Mouse (Mus musculus) kidney, embryonic 14.5 days (tissue): ENCODE data around the gene Tmem169. TPM values are rescaled to one million over a fixed set of nuclear protein-coding genes. Genes with fewer than 3 reads are reported as not detected.

ENCODE experiments used
- ATAC-seq: fragments of 200-750 bp; cut with Nextera tagmentation; 2 replicates; pipeline ENCODE4 v1.8.0; 2017; ENCODE audit warnings: moderate number of reproducible peaks, mild to moderate bottlenecking, moderate TSS enrichment, moderate library complexity; ENCODE audit not compliant: low FRiP score, low TSS enrichment
- H3K27ac ChIP-seq: fragments of 300-500 bp; sonication (generic); 2 replicates; pipeline ENCODE4 v1.5.1; 2014; ENCODE audit warnings: low read depth, mild to moderate bottlenecking, low read length, moderate library complexity, mixed read lengths
- H3K27me3 ChIP-seq: fragments of 300-500 bp; sonication (generic); 2 replicates; pipeline ENCODE4 v1.6.1; 2014; ENCODE audit warnings: mild to moderate bottlenecking, low read length; ENCODE audit not compliant: control insufficient read depth, insufficient read depth
- H3K36me3 ChIP-seq: fragments of 300-500 bp; sonication (generic); 2 replicates; pipeline ENCODE4 v1.6.1; 2014; ENCODE audit warnings: low read length, mixed read lengths; ENCODE audit not compliant: control insufficient read depth, insufficient read depth
- H3K4me1 ChIP-seq: fragments of 300-500 bp; sonication (generic); 2 replicates; pipeline ENCODE4 v1.6.1; 2014; ENCODE audit warnings: low read length, mixed read lengths; ENCODE audit not compliant: control insufficient read depth, insufficient read depth
- H3K4me2 ChIP-seq: fragments of 300-500 bp; sonication (generic); replicated peaks from 2 replicates; pipeline ENCODE4 v1.6.1; 2014; ENCODE audit warnings: low read depth, mild to moderate bottlenecking, low read length
- H3K4me3 ChIP-seq: fragments of 300-500 bp; sonication (generic); 2 replicates; pipeline ENCODE4 v1.5.1; 2014; ENCODE audit warnings: mild to moderate bottlenecking, low read length
- H3K9ac ChIP-seq: fragments of 300-500 bp; sonication (generic); 2 replicates; pipeline ENCODE4 v1.6.1; 2014; ENCODE audit warnings: low read depth, mild to moderate bottlenecking, low read length, moderate library complexity
- H3K9me3 ChIP-seq: fragments of 300-500 bp; sonication (generic); 2 replicates; pipeline ENCODE4 v1.6.1; 2016; ENCODE audit warnings: low read length; ENCODE audit not compliant: control insufficient read depth
- WGBS: fragments of 180-500 bp; shearing (Covaris S2); extraction: QIAGEN DNeasy Blood & Tissue Kit; methylation state at CpG from one replicate; pipeline ENCODE4 v1.1.7; 2014; 5-methylcytosine and 5-hydroxymethylcytosine counted together
- polyA plus RNA-seq: library from polyadenylated mRNA; unstranded; fragments of >200 nt; fragmentation: Nextera tagmentation; extraction: Ambion mirVana; gene quantifications from 2 replicates; pipeline ENCODE4 v1.2.1, GENCODE M21; 2014

The Tmem169 gene
- polyA plus RNA-seq, 1 experiment from 2014 or later = 3.3 TPM

DNA sequence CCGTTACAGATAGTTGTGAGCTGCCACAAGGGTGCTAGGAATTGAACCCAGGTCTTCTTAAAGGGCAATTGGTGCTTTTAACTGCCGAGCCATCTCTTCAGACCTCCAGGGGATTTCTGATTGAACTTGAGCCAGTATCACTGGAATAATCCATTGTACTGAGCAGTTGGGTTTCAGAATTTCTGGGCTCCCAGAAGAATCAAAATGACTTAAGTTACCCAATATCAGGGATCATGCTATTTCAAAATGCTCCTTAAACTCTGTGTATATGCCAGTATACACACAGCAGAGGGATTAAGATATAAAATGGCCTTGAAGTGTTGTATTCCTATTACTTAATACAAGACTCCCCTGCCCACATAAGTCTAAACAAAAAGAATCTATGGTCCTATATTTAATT is 7.8 kb downstream of the Tmem169 start:
- WGBS = 84% methylated on average over 2 of the region's 2 CpGs
- ATAC-seq = no peak

GRCm38 (mm10) chr1:72293869-72294663 is 9.9 kb downstream of the Tmem169 start:
- Histone ChIP-seq H3K4me2 (no peak overlapping the region), H3K27ac (no peak overlapping the region), H3K27me3 (no peaks in the 10 kb centered on the region), H3K4me1 (no peaks in the 10 kb centered on the region), H3K9ac (no peak overlapping the region), H3K4me3 (no peak overlapping the region), H3K9me3 (no peaks in the 10 kb centered on the region), H3K36me3 (no peaks in the 10 kb centered on the region)
- WGBS = 69% methylated on average over 4 of the region's 4 CpGs
- ATAC-seq = no peak

More for the DNA sequence above, 7.8 kb downstream of the Tmem169 start:
- Histone ChIP-seq H3K9me3 (no peaks in the 10 kb centered on the region), H3K4me2 (no peak overlapping the region), H3K4me3 (no peak overlapping the region), H3K27ac (no peak overlapping the region), H3K36me3 (no peaks in the 10 kb centered on the region), H3K27me3 (no peaks in the 10 kb centered on the region), H3K4me1 (peaks cover 3% of the 10 kb centered on the region; the same call in 1 of the 2 replicates), H3K9ac (no peak overlapping the region)

- ATAC-seq = no peak
- H3K9ac ChIP-seq = no peak overlapping the region
- H3K36me3 ChIP-seq = no peaks in the 10 kb centered on the region
- no peak overlapping the region for H3K4me3 ChIP-seq
- H3K4me2 ChIP-seq = no peak overlapping the region
- H3K27me3 ChIP-seq = no peaks in the 10 kb centered on the region
- WGBS = 71% methylated on average over 8 of the region's 8 CpGs
- H3K27ac ChIP-seq = no peak overlapping the region
- H3K9me3 ChIP-seq = no peaks in the 10 kb centered on the region
- no peaks in the 10 kb centered on the region for H3K4me1 ChIP-seq
Observed at GRCm38 (mm10) chr1:72295746-72296145, 11.6 kb downstream of the Tmem169 start.

DNA sequence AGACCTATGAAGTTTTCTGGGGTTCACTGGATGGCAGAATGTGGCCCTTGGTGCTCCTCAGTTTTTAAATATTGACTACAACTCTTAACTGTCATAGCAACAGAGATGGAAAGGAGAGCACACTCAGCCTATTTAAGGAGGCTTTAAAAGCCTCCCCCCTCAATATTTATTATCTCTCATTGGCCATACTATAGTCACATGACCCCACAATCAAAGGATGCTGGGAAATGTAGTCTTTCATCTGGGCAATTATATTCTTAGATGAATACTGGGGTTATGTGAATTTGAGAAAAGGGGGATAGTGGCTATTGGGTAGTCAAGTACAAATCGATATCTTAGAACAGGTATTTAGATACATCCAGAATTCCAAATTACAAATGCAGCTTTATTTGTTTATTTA is 17.7 kb downstream of the Tmem169 start:
- no peak for ATAC-seq
- 93% methylated on average over 1 of the region's 1 CpGs for WGBS
- Histone ChIP-seq H3K4me2 (no peak overlapping the region), H3K4me1 (no peaks in the 10 kb centered on the region), H3K4me3 (no peak overlapping the region), H3K9ac (no peak overlapping the region), H3K9me3 (no peaks in the 10 kb centered on the region), H3K27ac (no peak overlapping the region), H3K27me3 (no peaks in the 10 kb centered on the region), H3K36me3 (no peaks in the 10 kb centered on the region)

- Histone ChIP-seq H3K4me2 (peak overlapping the region; percentile 54; the same call in 1 of the 2 replicates), H3K9ac (no peak overlapping the region), H3K9me3 (no peaks in the 10 kb centered on the region), H3K27ac (no peak overlapping the region), H3K4me3 (no peak overlapping the region), H3K27me3 (no peaks in the 10 kb centered on the region), H3K36me3 (peaks cover 2% of the 10 kb centered on the region; the same call in 1 of the 2 replicates), H3K4me1 (no peaks in the 10 kb centered on the region)
- ATAC-seq = no peak
- WGBS = 69% methylated on average over 3 of the region's 3 CpGs
Observed at GRCm38 (mm10) chr1:72306241-72306640, 22.1 kb downstream of the Tmem169 start.

DNA sequence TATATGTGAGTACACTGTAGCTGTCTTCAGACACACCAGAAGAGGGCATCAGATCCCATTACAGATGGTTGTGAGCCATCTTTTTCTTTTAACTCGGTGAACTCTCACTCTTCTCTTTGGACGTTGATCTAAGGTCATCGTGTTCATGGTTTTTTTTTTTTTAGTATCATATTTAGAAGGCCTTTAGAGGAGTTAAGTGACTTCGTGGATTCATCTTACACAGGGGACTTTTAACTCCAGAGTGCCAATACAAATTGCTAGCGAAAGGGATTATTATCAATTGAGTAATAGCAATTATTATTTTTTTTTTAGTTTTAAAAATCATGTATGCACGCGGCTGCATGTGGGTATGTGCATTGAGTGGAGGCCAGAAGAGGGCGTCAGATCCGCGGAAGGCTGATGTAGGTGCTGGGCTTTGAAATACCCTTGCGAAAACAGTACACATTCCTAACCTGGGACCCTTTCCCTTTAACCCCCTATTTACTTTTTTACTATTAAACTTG is 22.6 kb downstream of the Tmem169 start:
- Histone ChIP-seq H3K27me3 (no peaks in the 10 kb centered on the region), H3K4me1 (no peaks in the 10 kb centered on the region), H3K36me3 (peaks cover 7% of the 10 kb centered on the region; the same call in 1 of the 2 replicates), H3K9me3 (no peaks in the 10 kb centered on the region), H3K4me3 (peak overlapping the region; percentile 61), H3K9ac (peak overlapping the region; percentile 78; the same call in 1 of the 2 replicates), H3K4me2 (peak overlapping the region; percentile 54), H3K27ac (peak overlapping the region; percentile 77)
- WGBS = 4% methylated on average over 11 of the region's 11 CpGs
- ATAC-seq = peak; percentile 84

- Histone ChIP-seq H3K27me3 (no peaks in the 10 kb centered on the region), H3K4me3 (peak within 1 kb of the TSS; percentile 61), H3K36me3 (peaks cover 12% of the 10 kb centered on the region; the same call in 1 of the 2 replicates), H3K4me1 (no peaks in the 10 kb centered on the region), H3K9ac (peak within 1 kb of the TSS; percentile 78), H3K4me2 (peak within 1 kb of the TSS; percentile 54), H3K27ac (peak within 1 kb of the TSS; percentile 77), H3K9me3 (no peaks in the 10 kb centered on the region)
- under 1% methylated on average over 21 of the region's 21 CpGs for WGBS
- ATAC-seq = peak; percentile 98
Observed at GRCm38 (mm10) chr1:72307317-72307798, 23.2 kb downstream of the Tmem169 start, which contains the start of gene Xrcc5. Xrcc5 (plus strand) TSS chr1:72307421.

DNA sequence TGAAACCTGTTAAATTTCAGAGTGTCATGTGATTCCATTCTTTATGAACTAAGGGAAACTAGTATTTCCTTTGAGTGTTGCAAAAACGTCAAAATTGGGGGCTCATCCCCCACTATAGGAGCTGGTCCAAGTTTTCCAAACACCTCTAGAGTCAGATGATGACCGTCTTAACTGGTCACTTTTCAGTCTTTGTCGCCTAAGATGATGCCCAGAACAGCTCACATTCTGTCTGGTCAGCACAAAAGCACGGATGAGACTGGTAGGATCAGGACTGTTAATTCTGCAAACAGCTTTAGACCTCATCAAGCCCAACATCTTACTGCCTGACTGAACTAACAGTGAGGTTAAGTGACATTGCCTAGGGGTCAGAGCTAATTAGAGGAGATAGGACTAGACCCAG is 24.8 kb downstream of the Tmem169 start:
- 37% methylated on average over 4 of the region's 4 CpGs for WGBS
- Histone ChIP-seq H3K4me1 (no peaks in the 10 kb centered on the region), H3K4me3 (no peak overlapping the region), H3K27me3 (no peaks in the 10 kb centered on the region), H3K4me2 (no peak overlapping the region; the same call in 1 of the 2 replicates), H3K36me3 (peaks cover 22% of the 10 kb centered on the region), H3K9me3 (no peaks in the 10 kb centered on the region), H3K27ac (no peak overlapping the region), H3K9ac (no peak overlapping the region; the same call in 1 of the 2 replicates)
- no peak for ATAC-seq
